Comparison of ENCODE assay signal across 9 mouse cellular contexts in genomic region chr15:89322670-89323522, GRCm38 (mm10). TPM values are rescaled to one million over a fixed set of nuclear protein-coding genes. Genes with fewer than 3 reads are reported as not detected.
DNase-seq lines count a peak whose midpoint lies in the region; ATAC-seq and TF ChIP-seq lines count a peak whose summit lies in the region.
"Had no signal": no experiment of that assay in that cellular context is flagged by ENCODE, and none has a peak within 500 bp of the region (broad histone marks: within the 10 kb centered on the region; RNA-seq: fewer than 3 reads in every experiment).

Gene Adm2 (plus strand): TSS chr15:89322720.

- H3K4me1 ChIP-seq in megakaryocyte, embryonic 14.5 days = peaks cover 35% of the 10 kb centered on the region
- peaks cover 11% of the 10 kb centered on the region for H3K4me1 ChIP-seq in forebrain, embryonic 10.5 days
- H3K4me1 ChIP-seq in limb, embryonic 12.5 days (replicated peaks) = peaks cover 9% of the 10 kb centered on the region
- peaks cover 3% of the 10 kb centered on the region; the same call in 1 of the 2 replicates for H3K4me1 ChIP-seq in stomach, embryonic 15.5 days

- H3K36me3 ChIP-seq in megakaryocyte, embryonic 14.5 days (replicated peaks; ENCODE audit: low read length) = no peaks in the 10 kb centered on the region
- H3K36me3 ChIP-seq in forebrain, embryonic 10.5 days (replicated peaks) = no peaks in the 10 kb centered on the region
- no peaks in the 10 kb centered on the region for H3K36me3 ChIP-seq in limb, embryonic 12.5 days
- no peaks in the 10 kb centered on the region for H3K36me3 ChIP-seq in stomach, embryonic 15.5 days

- peak within 1 kb of the TSS; percentile 63 for H3K27ac ChIP-seq in forebrain, embryonic 10.5 days
- H3K27ac ChIP-seq in limb, embryonic 12.5 days = no peak within 1 kb of the TSS
- no peak within 1 kb of the TSS for H3K27ac ChIP-seq in stomach, embryonic 15.5 days
- no peak within 1 kb of the TSS for H3K27ac ChIP-seq in left cerebral cortex, adult 2 months

- no peak for ATAC-seq in megakaryocyte, adult 5-6 weeks (ENCODE audit: poor library complexity, severe bottlenecking)
- ATAC-seq in limb, embryonic 12.5 days (ENCODE audit: insufficient number of reproducible peaks, insufficient read depth, low FRiP score, low TSS enrichment, low read depth) = no peak
- 0 out of 2 replicates have a peak, but pooled peaks have one; percentile 31 for ATAC-seq in stomach, embryonic 15.5 days (ENCODE audit: insufficient read depth, low FRiP score, low read depth)

- 6% methylated on average over 26 of the region's 26 CpGs for WGBS in forebrain, embryonic 10.5 days
- WGBS in limb, embryonic 12.5 days = 6% methylated on average over 26 of the region's 26 CpGs
- WGBS in stomach, embryonic 15.5 days = 5% methylated on average over 26 of the region's 26 CpGs

- H3K27me3 ChIP-seq in megakaryocyte, embryonic 14.5 days (replicated peaks) = peaks cover 44% of the 10 kb centered on the region
- H3K27me3 ChIP-seq in forebrain, embryonic 10.5 days (ENCODE audit: poor library complexity, severe bottlenecking) = peaks cover 34% of the 10 kb centered on the region
- peaks cover 32% of the 10 kb centered on the region for H3K27me3 ChIP-seq in limb, embryonic 12.5 days
- no peaks in the 10 kb centered on the region; the same call in 1 of the 2 replicates for H3K27me3 ChIP-seq in stomach, embryonic 15.5 days (replicated peaks)

- no peaks in the 10 kb centered on the region for H3K9me3 ChIP-seq in megakaryocyte, embryonic 14.5 days
- H3K9me3 ChIP-seq in forebrain, embryonic 10.5 days = no peaks in the 10 kb centered on the region
- no peaks in the 10 kb centered on the region for H3K9me3 ChIP-seq in limb, embryonic 12.5 days
- no peaks in the 10 kb centered on the region for H3K9me3 ChIP-seq in stomach, embryonic 15.5 days

- 0 out of 2 replicates have a peak within 1 kb of the TSS, but pooled peaks have one; percentile 23 for H3K9ac ChIP-seq in limb, embryonic 12.5 days (replicated peaks)
- H3K9ac ChIP-seq in stomach, embryonic 15.5 days = no peak within 1 kb of the TSS

- H3K4me3 ChIP-seq in megakaryocyte, embryonic 14.5 days (replicated peaks) = peak within 1 kb of the TSS; percentile 85
- H3K4me3 ChIP-seq in forebrain, embryonic 10.5 days = peak within 1 kb of the TSS; percentile 39
- H3K4me3 ChIP-seq in limb, embryonic 12.5 days (replicated peaks) = peak within 1 kb of the TSS; percentile 19
- H3K4me3 ChIP-seq in stomach, embryonic 15.5 days (replicated peaks) = peak within 1 kb of the TSS; percentile 33
- no peak within 1 kb of the TSS for H3K4me3 ChIP-seq in left cerebral cortex, adult 2 months

- H3K4me2 ChIP-seq in limb, embryonic 12.5 days = peak within 1 kb of the TSS; percentile 47
- peak within 1 kb of the TSS; percentile 54 for H3K4me2 ChIP-seq in stomach, embryonic 15.5 days

- no peak for TF ChIP-seq CTCF in left cerebral cortex, adult 2 months (IDR thresholded peaks at IDR 0.05)

- DNase-seq in forebrain, embryonic 10.5 days (ENCODE audit: extremely low spot score, low spot score) = no peak
- no peak for DNase-seq in left cerebral cortex, adult 2 months (ENCODE audit: extremely low spot score in 1 of 2, low spot score in 2 of 2)
- no peak for DNase-seq in gastrocnemius, adult 18-20 months (ENCODE audit: low spot score)
- DNase-seq in thymus, postnatal 25 days = no peak

- intact Hi-C loops in left cerebral cortex, adult 2 months (cut with DNase I) = no loop called here

RNA-seq across cellular contexts. Expression of gene Adm2, which starts in this region (rescaled TPM):
- 4.0 TPM in 1 of 2 replicates, not detected in the other for polyA plus RNA-seq in megakaryocyte, embryonic 14.5 days (2012; ENCODE audit: insufficient read depth, low replicate concordance)
- total RNA-seq in megakaryocyte, adult 5-6 weeks (2015) = 0.16 TPM in 1 of 2 replicates, not detected in the other
- total RNA-seq in megakaryocyte, adult 5-6 weeks (2017) = not detected in 2 replicates
- polyA plus RNA-seq in forebrain, embryonic 10.5 days (2016; fragmentation: Nextera tagmentation; extraction: Ambion mirVana) = 0.17 and 0.23 TPM in 2 replicates
- 0.16 and 0.17 TPM in 2 replicates for polyA plus RNA-seq in limb, embryonic 12.5 days (2016; fragmentation: Nextera tagmentation; extraction: Ambion mirVana)
- polyA plus RNA-seq in stomach, embryonic 15.5 days (2015; fragmentation: Nextera tagmentation; extraction: Ambion mirVana) = 0.76 and 1.1 TPM in 2 replicates
- not detected for total RNA-seq in left cerebral cortex, adult 2 months (2021)
- not detected for total RNA-seq in gastrocnemius, adult 18-20 months (2021)
- total RNA-seq: neutrophil, adult 5-6 weeks had no signal
